Mouse (Mus musculus) heart, adult 2 months (tissue): ENCODE measurements around the gene Axin1.

Experiments
- CTCF ChIP-seq: fragments of 200-600 bp; IDR thresholded peaks from 2 replicates; pipeline ENCODE4 v1.8.1; 2022; ENCODE audit warnings: antibody characterized with exemption, mild to moderate bottlenecking, moderate library complexity
- EP300 ChIP-seq: fragments of 200-500 bp; IDR thresholded peaks from 2 replicates; pipeline ENCODE4 v1.6.1; 2011; ENCODE audit warnings: low read depth, low read length, control low read depth; ENCODE audit not compliant: insufficient read depth

DNA sequence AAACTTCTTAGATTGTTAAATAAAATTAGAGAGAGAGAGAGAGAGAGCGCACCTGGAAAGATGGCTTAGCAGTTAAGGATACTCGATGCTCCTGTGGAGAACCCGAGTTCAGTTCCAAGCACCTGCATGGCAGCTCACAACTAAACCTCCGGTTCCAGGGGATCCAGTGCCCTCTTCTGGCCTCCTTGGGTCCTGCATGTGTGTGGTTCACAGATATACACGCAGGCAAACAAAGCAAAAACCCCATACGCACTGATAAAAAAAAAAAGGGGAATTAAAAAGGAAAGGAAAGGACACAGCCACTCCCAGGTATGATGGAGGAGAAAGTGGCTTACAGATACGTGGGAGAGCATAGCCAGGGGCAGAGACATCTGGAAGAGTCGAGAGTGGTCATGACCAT lies 94.4 kb downstream of the Axin1 start:
- TF ChIP-seq CTCF (peak; percentile 38), EP300 (no peak)
